Mouse (Mus musculus) A20 (cell line): ENCODE results near the gene Fmnl3.
A peak's percentile ranks its signal among the peaks of the same experiment; 100 is the strongest.

ENCODE experiments used
- DNase-seq: peaks from one replicate; pipeline ENCODE4 v3.0.0-alpha.2; 2011; ENCODE audit warnings: low read depth, low spot score

Fmnl3 gene

DNA sequence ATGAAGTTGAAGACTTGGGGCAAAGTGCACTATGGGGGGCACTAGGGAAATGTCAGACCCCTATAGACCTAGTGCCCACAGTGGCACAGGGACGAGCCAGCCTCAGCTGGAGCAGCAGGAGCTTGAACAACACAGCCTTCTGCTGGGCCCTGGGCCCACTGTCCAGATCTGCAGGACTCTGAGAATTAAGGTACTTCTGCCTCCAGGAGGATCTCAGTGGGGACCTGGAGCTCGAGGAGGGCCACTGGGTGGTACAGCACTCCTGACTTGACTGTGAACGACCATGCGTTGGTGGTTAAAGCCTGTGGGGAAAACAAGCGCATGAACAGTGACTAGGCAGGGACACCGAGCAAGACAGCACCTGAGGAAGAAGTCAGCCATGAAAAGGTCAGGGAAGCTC is 52.2 kb downstream of the Fmnl3 start:
- DNase-seq: no peak

DNA sequence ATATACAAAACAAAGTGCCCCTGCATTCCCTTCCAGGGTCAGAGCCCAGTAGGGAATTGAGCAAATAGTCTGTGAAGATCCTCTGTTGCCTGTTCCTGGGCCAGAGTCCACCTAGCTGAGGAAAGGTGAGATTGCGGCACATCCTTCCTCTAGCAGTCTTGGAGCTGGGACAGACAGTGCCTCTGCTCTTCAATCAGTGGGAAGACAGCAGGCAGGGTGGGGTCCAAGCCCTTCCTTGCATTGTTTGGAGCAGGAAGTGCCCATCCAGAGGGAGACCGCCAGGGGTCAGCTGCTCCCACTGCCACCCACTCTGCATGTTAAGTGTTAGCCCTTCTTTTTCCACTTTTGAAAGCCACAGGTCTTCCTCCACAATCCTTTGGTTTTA is 53.0 kb downstream of the Fmnl3 start:
- DNase-seq: no peak

DNA sequence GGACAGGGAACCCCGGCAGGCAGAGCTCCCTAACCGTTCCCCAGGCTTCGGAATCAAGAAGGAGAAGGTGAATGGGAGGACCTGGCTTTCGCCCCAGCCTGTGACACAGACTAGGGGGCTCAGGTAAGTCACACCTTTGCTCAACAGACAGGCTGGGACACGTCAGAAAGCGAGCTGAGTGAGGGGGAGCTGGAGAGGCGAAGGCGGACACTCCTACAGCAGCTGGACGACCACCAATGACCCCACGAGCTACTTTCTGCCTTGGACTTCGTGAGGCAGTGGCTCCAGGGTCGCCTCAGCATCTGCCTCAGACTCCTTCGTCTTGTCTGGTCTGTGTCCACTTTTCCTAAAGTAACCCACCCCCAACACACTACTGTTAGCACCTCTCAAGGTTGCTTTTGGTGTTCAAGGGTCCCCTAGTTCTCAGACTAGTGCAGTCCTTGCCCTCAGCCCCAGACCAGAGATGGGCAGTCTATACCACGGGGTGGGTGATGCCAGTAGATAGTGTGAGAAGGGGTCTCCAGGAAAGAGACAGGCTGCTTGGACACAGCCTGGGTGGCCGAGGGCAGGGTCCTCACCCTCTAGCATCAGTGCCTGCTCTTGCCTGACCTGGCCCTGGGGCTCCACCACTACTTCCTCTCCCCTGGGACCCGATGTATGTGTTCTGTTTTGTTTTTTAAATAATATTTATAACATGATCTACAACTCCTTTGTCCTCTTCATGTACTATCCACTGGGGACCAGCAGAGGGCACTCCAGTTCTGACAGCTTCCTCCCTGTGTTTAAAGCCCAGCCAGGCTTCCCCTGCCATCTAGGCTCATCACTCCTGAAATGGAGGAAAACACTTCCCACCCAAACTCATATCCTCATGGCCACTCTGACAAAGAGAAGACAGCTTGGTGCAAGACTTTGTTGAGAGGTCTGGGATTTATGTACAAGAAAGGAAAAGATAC is 53.7 kb downstream of the Fmnl3 start:
- DNase-seq: peak; percentile 61

- no peak for DNase-seq
These were observed 55.4 kb downstream of the Fmnl3 start for GRCm38 (mm10) chr15:99314891-99315290.

DNA sequence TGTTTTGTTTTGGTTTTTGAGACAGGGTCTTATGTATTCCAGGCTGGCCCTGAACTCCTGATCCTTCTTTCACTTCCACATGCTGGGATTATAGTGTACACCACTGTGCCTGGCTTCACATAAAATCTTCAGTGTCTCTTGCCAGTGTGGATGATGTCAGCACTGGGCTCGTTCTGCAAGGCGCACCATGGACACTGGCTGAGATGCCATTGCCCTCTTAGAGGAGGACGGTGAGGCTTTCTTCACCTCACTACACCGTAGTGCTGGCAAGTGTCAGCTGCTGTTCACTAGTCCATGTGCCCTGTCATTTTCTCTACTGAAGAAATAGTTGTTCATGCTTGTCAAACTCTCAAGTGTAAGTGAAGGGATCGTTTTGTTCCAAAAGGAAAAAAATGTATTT is 59.7 kb downstream of the Fmnl3 start:
- no peak for DNase-seq

DNA sequence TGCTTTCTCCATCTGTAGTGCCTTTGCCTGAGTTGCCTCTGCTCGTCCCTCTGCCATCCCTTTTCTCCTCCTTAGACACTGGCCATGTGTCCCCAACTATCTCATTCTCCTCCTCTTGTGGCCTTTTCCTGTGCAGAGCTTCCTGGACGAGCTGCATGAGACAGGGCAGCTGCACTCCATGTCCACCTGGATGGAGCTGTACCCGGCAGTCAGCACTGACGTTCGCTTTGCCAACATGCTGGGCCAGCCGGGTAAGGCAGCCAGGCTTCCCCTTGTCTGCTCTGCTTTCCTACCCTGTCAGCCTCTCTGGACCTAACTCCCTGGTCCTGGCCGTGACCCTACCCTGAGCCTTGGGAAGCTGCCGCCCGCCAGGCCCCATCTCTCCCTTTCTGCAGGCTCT is 60.7 kb downstream of the Fmnl3 start:
- no peak for DNase-seq

DNA sequence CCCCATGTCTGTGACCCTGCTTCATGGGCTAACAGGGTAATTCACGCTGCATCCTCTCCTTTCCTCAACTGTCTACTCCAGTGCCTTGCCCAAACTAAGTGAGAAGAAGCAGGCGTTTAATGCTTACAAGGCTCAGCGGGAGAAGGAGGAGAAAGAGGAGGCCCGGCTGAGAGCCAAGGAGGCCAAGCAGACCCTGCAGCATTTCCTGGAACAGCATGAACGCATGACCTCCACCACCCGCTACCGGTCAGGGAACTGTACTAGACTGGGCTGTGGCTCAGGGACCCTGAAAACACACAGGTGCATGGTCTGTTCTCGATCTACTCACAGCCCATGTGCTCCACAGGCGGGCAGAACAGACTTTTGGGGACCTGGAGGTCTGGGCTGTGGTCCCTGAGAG is 62.8 kb downstream of the Fmnl3 start:
- DNase-seq: no peak

GRCm38 (mm10) chr15:99296213-99296612 is 74.1 kb downstream of the Fmnl3 start:
- DNase-seq: peak; percentile 18

GRCm38 (mm10) chr15:99295484-99295981 is 74.7 kb downstream of the Fmnl3 start, which contains the start of gene Fam186b:
Fam186b (minus strand) TSS chr15:99295888.
- DNase-seq: no peak

GRCm38 (mm10) chr15:99294813-99295374 is 75.4 kb downstream of the Fmnl3 start, which contains the start of gene Prpf40b:
Prpf40b (plus strand) TSS chr15:99295087.
- DNase-seq: peak; percentile 90

- DNase-seq: peak; percentile 78
These were observed 76.0 kb downstream of the Fmnl3 start for GRCm38 (mm10) chr15:99294287-99294686.

- no peak for DNase-seq
These were observed 79.7 kb downstream of the Fmnl3 start for GRCm38 (mm10) chr15:99290586-99290985.

GRCm38 (mm10) chr15:99285189-99285535 is 85.1 kb downstream of the Fmnl3 start:
- DNase-seq: no peak

DNA sequence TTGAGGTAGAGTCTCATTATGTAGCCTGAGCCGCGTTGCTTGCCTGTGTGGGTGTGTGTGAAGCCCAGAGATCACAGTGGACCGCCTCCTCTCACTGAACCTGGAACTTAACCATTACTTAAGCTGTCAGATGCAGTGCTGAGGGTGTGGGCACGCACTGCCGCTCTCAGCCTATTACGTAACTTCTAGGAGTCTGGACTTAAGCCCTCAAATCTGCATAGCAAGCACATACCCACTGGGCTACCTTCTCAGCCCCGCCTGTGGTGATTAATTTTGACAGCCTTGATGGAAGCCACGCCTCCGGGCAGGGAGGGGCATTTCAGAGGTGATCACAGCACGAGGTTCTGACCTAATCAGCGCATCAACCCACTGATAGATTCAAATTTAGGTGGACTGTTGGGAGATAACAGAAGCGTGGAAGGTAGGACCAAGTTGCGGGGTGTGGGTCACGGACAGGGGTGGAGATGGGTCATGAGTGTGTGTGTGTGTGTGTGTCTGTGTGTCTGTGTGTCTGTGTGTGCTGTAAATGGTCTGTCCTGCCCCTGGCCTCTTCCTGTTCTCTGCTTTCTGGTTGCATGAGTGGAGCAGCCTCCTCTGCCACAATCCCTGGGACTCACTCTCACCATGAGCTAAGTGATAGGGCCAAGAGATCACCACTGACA is 85.6 kb downstream of the Fmnl3 start:
- peak; percentile 75 for DNase-seq

GRCm38 (mm10) chr15:99283456-99283855 is 86.8 kb downstream of the Fmnl3 start:
- DNase-seq: peak; percentile 52

DNA sequence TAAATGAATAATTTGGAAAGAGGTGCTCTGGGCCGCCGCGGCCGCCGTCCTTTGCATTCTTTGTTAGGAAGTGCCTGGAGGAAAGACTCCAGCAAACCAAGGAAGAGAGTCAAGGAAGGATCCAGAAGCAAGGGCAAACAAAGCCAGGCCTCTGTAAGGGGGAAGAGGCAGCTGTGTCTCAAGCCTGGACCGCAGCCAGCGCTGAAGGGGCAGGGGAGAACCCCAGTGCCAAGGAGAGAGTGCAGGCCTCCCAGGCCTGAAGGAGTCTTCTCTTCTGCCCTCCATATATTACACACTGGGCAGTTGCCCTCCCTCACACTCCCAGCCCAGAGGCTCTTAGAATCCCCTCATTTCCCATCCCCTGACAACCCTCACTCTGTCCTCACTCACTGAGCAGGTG is 92.0 kb downstream of the Fmnl3 start:
- no peak for DNase-seq

- no peak for DNase-seq
These were observed 94.2 kb downstream of the Fmnl3 start for GRCm38 (mm10) chr15:99276095-99276494.
